Mouse (Mus musculus) heart, embryonic 16.5 days (tissue): Measurements from ENCODE around the gene Grm8. TPM values are rescaled to one million over a fixed set of nuclear protein-coding genes. Genes with fewer than 3 reads are reported as not detected.

ENCODE experiments used
- ATAC-seq: fragments of 200-750 bp; cut with Nextera tagmentation; replicated peaks from 2 replicates; pipeline ENCODE4 v1.8.0; 2017; ENCODE audit warnings: moderate number of reproducible peaks; ENCODE audit not compliant: insufficient read depth, low FRiP score; ENCODE audit errors: extremely low read depth
- H3K27ac ChIP-seq: fragments of 300-500 bp; sonication (generic); 2 replicates; pipeline ENCODE4 v1.5.1; 2014; ENCODE audit warnings: mild to moderate bottlenecking, low read length, control low read depth, moderate library complexity
- H3K27me3 ChIP-seq: fragments of 300-500 bp; sonication (generic); 2 replicates; pipeline ENCODE4 v1.6.1; 2014; ENCODE audit warnings: low read length, mixed read lengths; ENCODE audit not compliant: control insufficient read depth, insufficient read depth
- H3K36me3 ChIP-seq: fragments of 300-500 bp; sonication (generic); 2 replicates; pipeline ENCODE4 v1.6.1; 2014; ENCODE audit not compliant: control insufficient read depth, insufficient read depth
- H3K4me1 ChIP-seq: fragments of 300-500 bp; sonication (generic); 2 replicates; pipeline ENCODE4 v1.6.1; 2014; ENCODE audit warnings: low read length, mixed read lengths; ENCODE audit not compliant: control insufficient read depth, insufficient read depth
- H3K4me2 ChIP-seq: fragments of 300-500 bp; sonication (generic); 2 replicates; pipeline ENCODE4 v1.6.1; 2014; ENCODE audit warnings: low read depth, mild to moderate bottlenecking, control low read depth, low read length
- H3K4me3 ChIP-seq: fragments of 300-500 bp; sonication (generic); 2 replicates; pipeline ENCODE4 v1.5.1; 2014; ENCODE audit warnings: mild to moderate bottlenecking, control low read depth, low read length
- H3K9ac ChIP-seq: fragments of 300-500 bp; sonication (generic); 2 replicates; pipeline ENCODE4 v1.6.1; 2014; ENCODE audit warnings: low read length, control low read depth
- H3K9me3 ChIP-seq: fragments of 300-500 bp; sonication (generic); replicated peaks from 2 replicates; pipeline ENCODE4 v1.6.1; 2016; ENCODE audit warnings: low read length; ENCODE audit not compliant: control insufficient read depth
- WGBS: fragments of 180-500 bp; shearing (Covaris S2); extraction: QIAGEN DNeasy Blood & Tissue Kit; methylation state at CpG from one replicate; pipeline ENCODE4 v1.1.7; 2014; 5-methylcytosine and 5-hydroxymethylcytosine counted together
- polyA plus RNA-seq: library from polyadenylated mRNA; unstranded; fragments of >200 nt; fragmentation: Nextera tagmentation; extraction: Ambion mirVana; gene quantifications from 2 replicates; pipeline ENCODE4 v1.2.1, GENCODE M21; 2015

Gene Grm8
- 0.25 and 0.30 TPM in 2 replicates for polyA plus RNA-seq

GRCm38 (mm10) chr6:28135001-28135401, at the start of gene Grm8:
TSS of gene Grm8 (minus strand) at chr6:28135178.
- Histone ChIP-seq H3K36me3 (no peaks in the 10 kb centered on the region), H3K4me3 (peak within 1 kb of the TSS; percentile 60), H3K27me3 (peaks cover 59% of the 10 kb centered on the region), H3K9me3 (no peaks in the 10 kb centered on the region), H3K27ac (no peak within 1 kb of the TSS), H3K4me2 (peak within 1 kb of the TSS; percentile 97), H3K4me1 (peaks cover 12% of the 10 kb centered on the region), H3K9ac (peak within 1 kb of the TSS; percentile 61)
- 0% methylated on average over 42 of the region's 42 CpGs for WGBS
- no peak; the same call in 1 of the 2 replicates for ATAC-seq

- no peaks in the 10 kb centered on the region for H3K27me3 ChIP-seq
- no peaks in the 10 kb centered on the region for H3K9me3 ChIP-seq
- no peak overlapping the region for H3K27ac ChIP-seq
- H3K4me2 ChIP-seq = no peak overlapping the region
- H3K4me3 ChIP-seq = no peak overlapping the region
- WGBS = 65% methylated on average over 19 of the region's 19 CpGs
- no peak overlapping the region for H3K9ac ChIP-seq
- ATAC-seq = no peak
- H3K4me1 ChIP-seq = no peaks in the 10 kb centered on the region
- no peaks in the 10 kb centered on the region for H3K36me3 ChIP-seq
Measured at GRCm38 (mm10) chr6:28169851-28170539, 35.0 kb upstream of the Grm8 start.

GRCm38 (mm10) chr6:28160399-28160798, 25.4 kb upstream of the Grm8 start:
- no peaks in the 10 kb centered on the region for H3K4me1 ChIP-seq
- no peak overlapping the region for H3K27ac ChIP-seq
- ATAC-seq = no peak
- no peak overlapping the region for H3K9ac ChIP-seq
- 65% methylated on average over 5 of the region's 5 CpGs for WGBS
- no peaks in the 10 kb centered on the region for H3K9me3 ChIP-seq
- H3K4me2 ChIP-seq = no peak overlapping the region
- H3K4me3 ChIP-seq = no peak overlapping the region
- no peaks in the 10 kb centered on the region for H3K36me3 ChIP-seq
- H3K27me3 ChIP-seq = no peaks in the 10 kb centered on the region

- no peaks in the 10 kb centered on the region for H3K4me1 ChIP-seq
- no peak for ATAC-seq
- no peaks in the 10 kb centered on the region for H3K27me3 ChIP-seq
- H3K4me3 ChIP-seq = no peak overlapping the region
- H3K9ac ChIP-seq = no peak overlapping the region
- no peaks in the 10 kb centered on the region for H3K9me3 ChIP-seq
- no peaks in the 10 kb centered on the region for H3K36me3 ChIP-seq
- no peak overlapping the region for H3K4me2 ChIP-seq
- no peak overlapping the region for H3K27ac ChIP-seq
- WGBS = 65% methylated on average over 6 of the region's 6 CpGs
Measured at GRCm38 (mm10) chr6:28146445-28146844, 11.5 kb upstream of the Grm8 start.

- no peaks in the 10 kb centered on the region; the same call in 1 of the 2 replicates for H3K27me3 ChIP-seq
- no peak for ATAC-seq
- H3K9ac ChIP-seq = no peak overlapping the region
- no peaks in the 10 kb centered on the region for H3K36me3 ChIP-seq
- H3K4me2 ChIP-seq = no peak overlapping the region
- H3K4me1 ChIP-seq = no peaks in the 10 kb centered on the region
- WGBS = 19% methylated on average over 2 of the region's 2 CpGs
- no peak overlapping the region for H3K27ac ChIP-seq
- H3K4me3 ChIP-seq = no peak overlapping the region
- no peaks in the 10 kb centered on the region for H3K9me3 ChIP-seq
Measured at GRCm38 (mm10) chr6:28142332-28142731, 7.4 kb upstream of the Grm8 start.

- Histone ChIP-seq H3K4me3 (peak overlapping the region; percentile 60), H3K36me3 (no peaks in the 10 kb centered on the region), H3K4me1 (peaks cover 12% of the 10 kb centered on the region), H3K27me3 (peaks cover 55% of the 10 kb centered on the region), H3K27ac (no peak overlapping the region), H3K9me3 (no peaks in the 10 kb centered on the region), H3K9ac (peak overlapping the region; percentile 61; the same call in 1 of the 2 replicates), H3K4me2 (peak overlapping the region; percentile 97)
- peak; percentile 82; the same call in 1 of the 2 replicates for ATAC-seq
- under 1% methylated on average over 37 of the region's 37 CpGs for WGBS
Measured at GRCm38 (mm10) chr6:28135411-28136233, 644 bp upstream of the Grm8 start.

- H3K4me1 ChIP-seq = peaks cover 12% of the 10 kb centered on the region
- no peaks in the 10 kb centered on the region for H3K36me3 ChIP-seq
- H3K9ac ChIP-seq = peak overlapping the region; percentile 44; the same call in 1 of the 2 replicates
- no peaks in the 10 kb centered on the region for H3K9me3 ChIP-seq
- peaks cover 61% of the 10 kb centered on the region for H3K27me3 ChIP-seq
- peak overlapping the region; percentile 97 for H3K4me2 ChIP-seq
- H3K27ac ChIP-seq = no peak overlapping the region
- ATAC-seq = no peak
- WGBS = 1% methylated on average over 20 of the region's 20 CpGs
- H3K4me3 ChIP-seq = peak overlapping the region; percentile 60
Measured at GRCm38 (mm10) chr6:28134251-28134801, 652 bp downstream of the Grm8 start.

GRCm38 (mm10) chr6:28133206-28134063, 1.5 kb downstream of the Grm8 start:
- ATAC-seq = no peak; the same call in 1 of the 2 replicates
- H3K9ac ChIP-seq = no peak overlapping the region
- H3K4me2 ChIP-seq = peak overlapping the region; percentile 97
- H3K27ac ChIP-seq = no peak overlapping the region
- H3K9me3 ChIP-seq = no peaks in the 10 kb centered on the region
- WGBS = 1% methylated on average over 35 of the region's 38 CpGs
- peaks cover 61% of the 10 kb centered on the region for H3K27me3 ChIP-seq
- H3K4me3 ChIP-seq = peak overlapping the region; percentile 60
- H3K4me1 ChIP-seq = peaks cover 12% of the 10 kb centered on the region
- H3K36me3 ChIP-seq = no peaks in the 10 kb centered on the region
